Mouse (Mus musculus): Measurements from ENCODE around the gene Phgr1. TPM values are rescaled to one million over a fixed set of nuclear protein-coding genes. Genes with fewer than 3 reads are reported as not detected.
A peak's percentile ranks its signal among the peaks of the same experiment; 100 is the strongest.

Phgr1 gene
- total RNA-seq, 2 experiments from 2014 or later = not detected

DNA sequence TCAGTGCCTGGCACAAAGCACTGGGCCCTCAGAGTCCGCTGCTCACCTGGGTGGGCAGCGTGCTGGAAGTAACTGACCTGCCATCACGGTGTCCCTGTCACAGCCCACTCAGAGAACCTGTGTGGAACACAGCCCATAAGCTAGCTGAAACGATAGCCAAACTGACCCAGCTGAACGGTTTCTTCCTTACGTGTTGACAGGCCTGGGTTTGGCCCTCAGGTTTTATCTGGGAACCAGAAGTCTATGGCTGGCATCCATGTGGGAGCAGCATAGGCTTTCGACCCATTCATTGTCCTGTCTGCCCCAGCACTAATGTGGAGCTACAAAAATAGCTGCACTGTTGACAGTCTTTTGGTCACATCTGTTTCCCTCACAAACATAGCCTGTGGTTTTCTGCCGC is 22.1 kb upstream of the Phgr1 start:
- no peak for DNase-seq (ENCODE audit: low spot score in 2 of 2)

DNA sequence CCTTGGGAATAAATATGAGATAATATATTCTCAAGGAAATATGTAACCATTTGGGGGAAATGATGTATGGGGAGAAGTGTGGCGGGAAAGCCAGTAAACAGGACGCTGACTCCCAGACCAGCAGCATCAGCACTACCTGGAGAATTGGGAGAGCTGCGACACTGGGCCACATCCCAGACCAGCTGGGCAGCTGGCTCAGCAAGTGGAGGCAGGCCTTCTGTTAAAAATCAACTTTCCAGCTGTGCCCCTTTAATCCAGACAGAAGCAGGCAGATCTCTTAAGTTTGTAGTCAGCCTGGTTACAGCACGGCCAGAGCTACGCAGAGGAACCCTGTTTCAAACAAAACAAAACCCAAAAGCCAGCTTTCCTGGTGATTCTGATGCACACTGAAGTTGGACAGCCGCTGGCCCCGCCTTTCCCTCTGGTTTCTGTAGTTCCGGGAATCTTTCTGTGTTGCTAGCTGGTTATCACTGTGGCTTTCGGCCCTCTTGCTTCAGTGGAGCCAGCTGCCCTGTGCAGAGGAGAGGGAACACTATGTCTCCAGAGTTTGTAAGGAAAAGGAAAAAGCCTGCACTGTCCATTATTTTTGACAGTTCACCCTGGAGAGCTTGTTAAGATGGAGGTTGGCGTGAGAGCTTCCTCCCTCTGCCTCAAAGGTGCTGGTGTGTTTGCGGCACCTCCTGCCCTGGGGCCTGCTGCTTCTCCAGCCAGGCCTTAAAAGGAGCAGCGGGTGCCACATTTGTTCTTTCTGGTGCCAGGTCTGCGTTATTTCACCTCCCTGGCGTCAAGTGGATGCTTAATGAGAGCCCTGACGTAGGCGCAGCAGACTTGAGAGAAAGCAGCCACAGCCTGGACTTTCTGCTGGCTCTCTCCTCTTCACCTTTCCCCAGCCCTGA is 20.4 kb upstream of the Phgr1 start:
- DNase-seq (ENCODE audit: low spot score in 2 of 2) = no peak

DNA sequence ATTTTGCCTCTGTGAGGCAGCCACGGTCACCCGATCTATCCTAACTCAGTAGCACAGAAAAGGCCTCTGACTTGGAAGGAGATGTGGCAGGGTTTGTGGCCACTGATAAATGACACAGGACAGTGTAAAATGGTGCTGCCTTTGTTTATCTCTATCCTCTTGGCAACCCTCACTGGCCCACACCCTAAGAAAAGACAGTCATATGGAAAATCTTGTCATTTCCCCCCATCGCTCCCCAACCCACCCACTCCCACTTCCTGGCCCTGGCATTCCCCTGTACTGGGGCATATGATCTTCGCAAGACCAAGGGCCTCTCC is 19.8 kb upstream of the Phgr1 start:
- no peak for DNase-seq (ENCODE audit: low spot score in 2 of 2)

DNA sequence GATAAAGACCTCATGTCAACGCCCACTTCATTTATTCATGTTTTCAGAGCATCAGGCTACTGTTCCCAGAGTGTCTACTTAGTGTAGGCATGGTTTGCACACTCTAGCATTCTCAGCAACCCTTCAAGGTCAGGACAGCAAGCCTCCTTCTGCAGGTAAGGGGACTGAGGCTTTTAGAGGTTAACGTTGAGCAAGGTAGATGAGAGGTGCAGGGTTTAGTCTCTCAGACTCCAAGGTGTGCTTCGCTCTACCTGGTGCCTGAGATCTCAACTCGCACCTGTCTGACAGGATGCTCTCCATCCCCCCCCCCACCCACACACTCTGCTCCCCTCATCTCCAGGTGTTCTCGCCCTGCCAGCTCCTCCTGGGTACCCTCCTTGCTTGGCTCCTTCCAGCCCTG is 18.4 kb upstream of the Phgr1 start:
- DNase-seq (ENCODE audit: low spot score in 2 of 2) = no peak

DNA sequence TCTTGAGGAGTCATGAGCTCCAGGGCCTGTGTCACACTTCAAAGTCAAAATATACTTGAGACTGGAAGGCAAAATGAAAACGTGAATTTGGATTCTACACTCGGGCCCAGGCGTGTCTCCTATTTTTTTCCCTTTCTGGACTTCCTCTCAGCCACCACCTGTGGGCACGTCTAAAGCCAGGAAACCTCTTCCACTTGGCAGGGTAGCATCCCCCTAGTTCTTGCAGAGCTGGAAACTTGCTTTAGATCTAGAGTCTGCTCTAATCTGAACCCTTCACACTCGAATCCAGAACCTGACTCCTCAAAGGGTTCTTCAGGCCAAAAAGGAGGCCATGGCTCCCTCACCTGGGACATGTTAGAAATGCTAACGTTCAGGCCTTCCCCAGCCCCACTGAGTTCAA is 17.2 kb upstream of the Phgr1 start:
- no peak for DNase-seq (ENCODE audit: low spot score in 2 of 2)

DNA sequence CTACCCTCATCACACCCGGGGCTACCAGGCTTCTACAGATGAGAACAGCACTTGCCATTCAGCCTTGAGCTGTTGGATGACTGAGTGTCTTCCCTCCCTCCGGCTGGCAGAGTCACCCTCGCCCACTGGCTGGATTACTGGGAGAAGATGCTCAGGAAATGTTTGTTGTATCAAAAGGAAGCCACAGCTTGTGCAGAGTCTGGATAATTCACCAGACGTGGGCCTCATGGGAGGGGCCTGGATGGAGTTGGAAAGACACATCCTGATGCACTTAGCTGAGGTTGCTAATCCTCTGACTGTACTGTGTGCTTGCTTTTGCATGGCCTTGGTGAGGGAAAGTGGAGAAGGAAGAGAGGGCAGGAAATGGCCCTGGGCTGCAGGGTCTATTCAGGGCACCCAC is 16.5 kb upstream of the Phgr1 start:
- DNase-seq (ENCODE audit: low spot score in 2 of 2) = peak in 1 of 2 experiments; percentile 47

DNA sequence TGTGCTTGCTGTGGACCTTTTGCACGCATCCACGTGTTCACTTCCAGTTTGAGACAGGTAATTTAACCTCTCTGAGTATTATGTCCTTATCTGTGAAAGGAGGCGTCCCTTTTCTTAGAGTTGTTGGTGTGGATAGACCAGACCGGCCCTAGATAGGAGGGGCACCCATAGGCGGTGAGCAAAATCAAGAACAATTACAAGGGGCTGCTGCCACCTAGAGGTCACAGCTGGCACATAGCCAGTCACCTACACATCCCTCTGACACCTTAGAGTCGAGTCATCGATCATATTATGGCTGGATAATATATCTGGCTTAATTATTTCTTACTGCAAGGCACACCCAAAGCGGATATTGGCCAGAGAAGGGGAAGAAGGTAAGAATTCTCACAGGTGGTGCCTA is 12.7 kb upstream of the Phgr1 start:
- DNase-seq (ENCODE audit: low spot score in 2 of 2) = no peak

DNA sequence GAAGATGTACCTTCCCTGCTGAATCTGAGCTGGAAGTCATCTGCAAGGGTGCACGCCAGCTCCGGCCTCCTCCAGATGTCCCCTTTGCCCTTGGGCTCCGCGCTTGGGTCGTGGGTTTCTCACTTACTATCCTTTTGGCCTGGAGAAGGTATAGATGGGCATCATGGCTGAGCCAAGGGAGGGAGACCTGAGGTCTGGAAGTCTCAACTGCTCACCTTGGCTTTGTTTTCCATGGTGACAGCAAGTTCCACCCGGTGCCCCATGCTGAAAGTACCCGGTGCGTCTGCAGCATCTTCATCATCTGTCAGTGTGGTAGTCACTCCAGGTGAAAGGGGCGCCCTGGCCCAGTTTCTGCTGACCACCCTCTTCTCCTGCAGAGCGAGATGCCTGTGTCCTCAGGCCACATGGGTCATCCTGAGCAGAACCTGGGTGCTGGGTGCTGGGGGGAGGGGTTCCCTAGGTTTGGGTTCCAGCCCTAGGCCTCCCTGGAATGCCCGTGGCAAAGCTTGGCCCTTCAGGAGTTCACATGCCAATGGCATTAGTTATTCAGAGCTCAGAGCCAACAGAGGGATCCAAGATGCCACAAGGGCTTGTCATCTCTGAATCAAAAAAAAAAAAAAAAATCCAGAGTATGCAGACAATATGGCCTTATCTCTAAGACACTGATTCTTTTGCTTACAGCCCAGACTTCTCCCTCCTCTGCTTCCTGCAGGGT is 12.1 kb upstream of the Phgr1 start:
- no peak for DNase-seq (ENCODE audit: low spot score in 2 of 2)

DNA sequence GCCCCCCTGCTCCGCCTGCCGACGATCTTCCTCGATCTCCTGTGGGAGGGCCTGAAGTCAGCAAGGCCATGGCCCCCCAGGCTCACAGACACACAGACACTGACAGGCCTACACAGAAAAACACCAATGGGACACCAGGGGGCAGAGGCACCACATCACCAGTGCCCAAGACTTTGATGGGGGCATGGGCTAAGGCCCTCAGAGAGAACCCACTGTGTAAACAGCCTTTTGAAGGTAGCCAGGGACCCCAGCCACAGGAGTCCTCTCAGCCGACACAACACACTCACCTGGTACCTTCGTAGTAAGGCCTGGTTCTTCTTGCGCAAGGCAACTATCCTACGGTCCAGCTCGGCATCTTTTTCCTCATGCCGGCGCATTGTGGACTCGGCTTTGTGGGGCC is 11.2 kb upstream of the Phgr1 start:
- no peak for DNase-seq (ENCODE audit: low spot score in 2 of 2)

DNA sequence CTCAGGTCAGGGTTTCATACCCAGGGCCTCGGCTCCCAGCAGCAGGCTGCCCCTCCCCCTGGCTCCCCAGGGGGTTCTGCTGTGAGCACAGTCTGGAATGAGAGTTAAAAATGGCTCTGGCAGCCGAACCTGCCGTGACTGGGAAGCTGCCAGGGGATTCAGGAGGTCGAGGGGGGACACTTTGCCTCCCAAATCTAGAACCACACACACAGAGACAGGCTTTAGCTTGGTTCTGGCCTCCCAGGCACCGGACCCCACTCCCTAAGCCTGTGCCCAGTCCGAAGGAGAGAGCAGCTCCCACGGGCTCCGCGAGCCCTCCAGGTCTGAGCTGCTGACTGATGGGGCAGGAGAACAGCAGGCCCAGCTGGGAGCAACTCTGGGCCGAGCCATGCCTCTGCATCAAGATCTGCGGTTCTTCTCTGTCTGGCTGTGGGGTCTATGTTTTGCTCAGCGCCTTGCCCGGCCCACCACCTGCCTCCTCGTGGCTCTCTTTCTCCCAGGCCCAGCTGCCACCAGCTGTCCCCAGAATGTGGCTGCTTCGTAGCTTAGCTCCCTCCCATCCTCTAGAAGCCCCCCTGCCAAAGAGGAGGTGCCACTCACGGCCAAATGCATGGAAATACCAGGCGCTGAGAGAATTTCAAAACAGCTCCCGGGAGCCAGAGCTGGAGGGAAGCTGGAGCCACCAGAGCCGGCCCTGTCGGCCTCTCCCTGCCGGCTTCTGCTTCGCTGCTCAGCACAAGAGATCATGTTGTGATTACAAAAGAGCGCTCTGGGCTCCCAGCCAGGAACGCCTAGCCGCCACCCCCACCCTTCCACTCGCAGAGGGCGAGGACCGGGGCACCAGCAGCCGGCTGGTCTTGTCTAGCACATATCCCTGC is 10.4 kb upstream of the Phgr1 start, which contains the start of gene Ccdc9b:
Gene Ccdc9b (minus strand): TSS at position 756 of the 878 bp plus-strand sequence.
- DNase-seq (ENCODE audit: low spot score in 2 of 2) = peak; percentile 81 to 92

DNA sequence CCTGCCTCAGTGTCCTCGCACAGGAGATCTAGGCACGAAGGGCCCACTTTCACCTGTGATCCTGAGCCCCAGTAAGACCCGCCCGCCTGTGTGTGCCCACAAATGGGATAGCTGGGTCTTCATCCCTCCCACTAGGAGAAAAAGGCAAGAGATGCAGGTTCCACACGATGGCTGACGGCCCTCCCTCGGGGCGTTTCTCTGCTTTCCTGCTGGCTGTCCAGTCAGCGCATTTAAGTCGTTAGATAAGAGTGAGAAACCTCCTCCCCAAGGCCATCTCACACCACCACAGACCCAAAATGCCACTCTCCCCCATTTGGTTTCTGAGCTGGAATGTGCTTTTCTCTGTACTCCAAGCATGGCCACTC is 9.8 kb upstream of the Phgr1 start:
- DNase-seq (ENCODE audit: low spot score in 2 of 2) = no peak

DNA sequence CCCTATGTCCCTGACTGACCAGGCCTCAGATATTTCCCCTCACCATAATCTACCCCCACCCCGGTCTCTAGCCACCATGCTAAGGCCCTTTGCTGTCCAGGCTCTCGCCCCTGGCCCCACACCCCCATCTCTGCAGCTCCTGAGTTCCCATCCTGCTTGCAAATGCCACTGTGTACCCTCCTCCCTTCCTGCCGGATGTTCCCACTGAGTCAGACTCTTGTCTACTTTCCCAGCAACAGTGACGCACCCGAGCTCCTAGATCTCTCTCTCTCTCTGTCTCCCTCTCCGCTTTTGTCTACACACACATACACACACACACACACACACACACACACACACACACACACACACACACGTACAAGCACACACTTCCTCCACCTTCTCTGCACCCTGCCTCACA is 9.1 kb upstream of the Phgr1 start:
- peak in 1 of 2 experiments; percentile 79 for DNase-seq (ENCODE audit: low spot score in 2 of 2)

DNA sequence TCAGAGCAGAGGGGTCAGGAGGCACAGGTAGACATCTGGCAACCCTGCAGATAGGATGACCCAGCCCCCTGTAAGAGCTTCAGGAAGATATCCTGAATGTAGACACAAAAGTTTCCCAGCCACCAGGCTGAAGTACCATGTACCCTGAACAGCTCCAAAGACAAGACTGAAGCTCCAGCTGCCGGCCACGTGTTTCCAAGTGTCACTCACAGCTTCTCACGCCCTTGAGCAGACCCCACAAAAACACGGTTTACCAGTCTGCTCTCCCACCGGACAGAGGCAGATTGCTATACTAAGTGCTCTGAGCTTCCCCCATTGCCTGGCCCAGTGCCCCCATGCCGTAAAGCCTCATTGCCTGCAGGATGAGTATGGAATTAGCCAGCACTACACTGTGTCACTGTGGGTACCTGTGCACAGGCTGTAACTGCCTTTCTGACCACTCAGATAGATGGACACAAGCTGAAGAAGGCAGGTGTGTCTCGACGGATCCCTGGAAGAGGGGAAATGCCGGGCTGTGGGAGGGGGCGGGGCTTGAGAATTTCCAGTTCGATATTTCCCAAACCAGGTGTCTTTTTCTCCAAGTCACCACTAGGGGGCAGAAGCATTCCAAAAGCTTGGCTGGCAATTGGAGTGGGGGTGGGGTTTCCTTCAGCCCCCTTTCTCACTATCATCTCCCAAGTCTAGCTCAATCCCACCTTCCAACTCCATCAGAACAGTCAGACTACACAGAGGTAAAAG is 8.3 kb upstream of the Phgr1 start:
- peak in 1 of 2 experiments; percentile 79 for DNase-seq (ENCODE audit: low spot score in 2 of 2)

DNA sequence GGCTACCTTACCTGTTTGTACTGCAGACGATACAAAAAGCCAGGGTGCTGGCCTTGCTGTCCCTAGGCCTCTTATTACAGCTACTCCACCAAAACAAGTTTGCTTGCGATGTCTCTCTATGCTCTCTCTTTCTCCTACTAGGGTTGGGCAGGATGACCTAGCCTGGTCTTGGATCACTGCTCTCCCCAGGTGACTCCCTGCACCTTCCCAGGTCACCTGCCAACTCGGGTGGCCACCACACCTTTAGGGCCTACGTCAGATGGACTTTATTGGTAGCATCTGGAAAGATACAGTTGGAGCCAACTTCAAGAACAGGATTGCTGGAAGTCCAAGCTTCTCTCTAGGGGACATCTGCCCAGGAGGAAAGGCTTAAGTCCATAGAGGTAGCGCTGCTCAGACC is 7.7 kb upstream of the Phgr1 start:
- DNase-seq (ENCODE audit: low spot score in 2 of 2) = no peak

DNA sequence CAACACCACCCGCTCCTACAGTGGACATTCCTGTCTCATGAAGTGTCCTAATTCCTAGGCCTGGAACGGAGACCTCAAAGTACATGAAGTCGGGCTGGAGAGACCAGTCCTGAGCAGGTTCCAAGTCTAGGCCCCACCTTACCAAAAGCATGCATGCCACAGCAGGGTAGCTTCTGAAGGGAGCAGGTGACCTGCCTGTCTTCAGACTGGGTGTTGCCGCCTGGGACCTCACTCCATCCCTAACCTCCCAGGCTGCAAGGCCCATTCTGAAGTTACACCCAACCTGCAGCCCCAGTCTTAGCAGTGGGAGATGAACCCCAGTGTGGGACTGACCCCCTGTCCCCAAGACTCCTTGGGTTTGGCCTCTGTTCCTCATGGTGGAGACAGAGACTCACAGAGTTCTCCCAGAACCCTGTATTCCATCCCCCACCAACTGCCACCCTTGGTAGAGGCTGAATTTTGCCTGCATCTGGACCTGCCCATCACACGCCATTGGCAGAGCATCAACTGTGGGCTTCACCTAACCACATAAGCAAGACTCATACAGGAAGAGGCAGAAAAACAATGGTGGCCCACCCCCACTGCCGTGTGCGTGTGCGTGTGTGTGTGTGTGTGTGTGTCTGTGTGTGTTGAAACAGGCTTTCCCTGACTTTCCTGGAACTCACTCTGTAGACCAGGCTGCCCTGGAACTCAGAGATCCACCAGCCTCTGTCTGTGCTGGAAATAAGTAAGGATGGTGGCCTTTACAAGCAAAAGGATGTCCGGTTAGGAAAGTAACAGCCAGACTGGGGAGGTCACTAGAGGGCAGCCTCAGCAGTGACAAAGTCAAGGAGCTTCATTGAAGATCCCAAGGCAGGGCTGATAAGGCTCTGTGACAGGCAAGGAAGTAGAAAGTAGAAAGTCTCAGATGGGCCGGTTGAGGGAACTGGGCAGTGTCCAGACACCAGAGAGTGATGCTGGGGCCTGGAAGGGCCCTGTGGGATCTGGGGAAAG is 6.2 kb upstream of the Phgr1 start:
- DNase-seq (ENCODE audit: low spot score in 2 of 2) = no peak

DNA sequence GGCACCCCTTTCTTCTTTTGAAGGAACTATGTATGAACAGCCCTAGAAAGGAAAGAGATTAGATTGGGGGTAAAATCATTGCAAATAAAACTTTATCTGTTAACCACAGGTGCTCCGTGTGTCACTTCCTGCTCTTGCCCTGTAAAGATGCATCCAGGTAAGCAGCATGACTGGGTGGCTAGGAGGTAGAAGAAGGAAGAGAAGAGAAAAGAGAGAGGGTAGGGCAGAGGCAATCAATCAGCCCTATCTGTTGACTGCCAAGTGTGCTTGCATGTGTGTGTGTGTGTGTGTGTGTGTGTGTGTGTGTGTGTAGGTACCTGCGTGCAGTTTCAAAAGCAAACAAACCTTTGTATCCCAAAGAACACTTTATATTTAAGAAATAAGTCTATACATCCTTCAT is 2.0 kb downstream of the Phgr1 start:
- no peak for DNase-seq (ENCODE audit: low spot score in 2 of 2)

DNA sequence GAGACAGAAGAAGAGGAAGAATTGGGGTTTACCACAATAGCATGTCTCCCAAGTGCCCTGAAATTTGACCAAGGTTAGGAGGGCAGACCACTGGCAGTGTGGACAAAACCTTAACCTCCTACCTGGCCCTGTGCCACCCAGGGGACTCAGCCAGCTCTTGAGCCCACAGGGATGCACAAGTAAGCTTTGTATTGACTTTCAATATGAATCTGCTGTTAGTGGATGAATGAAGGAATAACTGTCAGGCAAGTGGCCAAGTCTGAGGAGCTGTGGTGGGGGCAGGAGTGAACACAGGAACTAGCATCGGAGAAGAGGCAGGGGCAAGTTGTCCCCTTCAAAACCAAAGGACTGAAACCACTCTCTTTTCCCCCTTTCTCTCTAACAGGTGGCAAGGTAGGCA is 2.8 kb downstream of the Phgr1 start:
- peak in 1 of 2 experiments; percentile 57 for DNase-seq (ENCODE audit: low spot score in 2 of 2)

DNA sequence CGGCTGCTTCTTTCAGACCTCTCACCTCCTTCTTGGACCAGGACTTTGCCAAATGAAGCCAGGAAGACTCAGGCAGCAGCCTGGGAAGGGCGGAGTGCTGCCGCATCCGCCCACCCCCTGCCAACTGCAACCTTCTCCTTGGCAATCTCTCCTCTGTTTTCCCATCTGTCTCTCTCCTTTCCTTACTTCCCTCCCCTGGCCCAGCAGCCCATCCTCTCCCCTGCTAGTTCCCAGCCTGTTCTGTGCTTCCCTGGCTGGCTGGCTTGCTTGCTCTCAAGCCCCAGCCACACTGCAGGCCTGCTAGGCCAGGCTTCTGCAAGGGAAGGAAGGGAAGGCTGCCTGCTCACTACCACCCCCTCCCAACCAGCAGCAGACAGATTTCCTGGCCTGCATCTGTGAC is 3.3 kb downstream of the Phgr1 start:
- DNase-seq (ENCODE audit: low spot score in 2 of 2) = peak; percentile 75 to 84

DNA sequence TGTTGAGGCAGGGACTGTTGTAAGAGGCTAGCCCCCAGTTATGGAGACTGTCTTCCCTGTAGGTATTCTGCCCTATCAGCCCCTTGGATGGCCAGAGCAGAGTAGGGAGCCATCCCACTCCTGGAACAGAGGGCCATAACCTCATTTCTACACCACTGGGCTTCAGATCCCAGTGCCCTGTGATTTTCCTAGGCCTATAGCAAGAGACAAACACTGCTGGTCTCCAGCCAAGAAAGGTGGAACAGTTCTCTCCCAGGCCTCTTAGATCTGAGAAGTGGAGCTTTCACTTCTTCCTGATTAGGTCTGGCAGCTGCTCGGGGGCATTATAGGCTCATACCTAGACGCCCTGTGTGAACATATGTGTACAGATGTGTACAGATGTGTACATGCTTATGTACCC is 3.7 kb downstream of the Phgr1 start:
- DNase-seq (ENCODE audit: low spot score in 2 of 2) = no peak

DNA sequence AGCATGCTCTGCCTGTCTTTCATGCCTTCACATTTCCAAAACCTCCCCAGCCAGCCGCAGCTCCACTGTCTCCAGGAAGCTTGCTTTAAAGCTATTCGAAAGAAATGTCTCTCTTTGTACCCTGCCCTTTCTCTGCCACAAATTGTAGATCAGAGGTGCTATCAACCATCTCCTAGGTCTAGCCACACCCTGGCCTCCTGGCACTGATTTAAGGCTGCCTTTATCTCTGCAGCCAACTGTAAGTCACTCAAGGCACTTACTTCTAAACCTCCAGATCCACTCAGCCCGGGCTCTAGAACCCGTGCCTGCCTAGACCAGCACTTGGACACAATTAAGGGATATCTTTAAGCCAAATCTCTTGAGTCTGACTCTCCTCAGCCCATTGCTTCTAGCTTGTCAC is 5.8 kb downstream of the Phgr1 start:
- no peak for DNase-seq (ENCODE audit: low spot score in 2 of 2)

Data from layer of hippocampus, adult 18-20 months (tissue).